Mouse (Mus musculus): ENCODE data around the gene Itsn1.

Gene Itsn1

DNA sequence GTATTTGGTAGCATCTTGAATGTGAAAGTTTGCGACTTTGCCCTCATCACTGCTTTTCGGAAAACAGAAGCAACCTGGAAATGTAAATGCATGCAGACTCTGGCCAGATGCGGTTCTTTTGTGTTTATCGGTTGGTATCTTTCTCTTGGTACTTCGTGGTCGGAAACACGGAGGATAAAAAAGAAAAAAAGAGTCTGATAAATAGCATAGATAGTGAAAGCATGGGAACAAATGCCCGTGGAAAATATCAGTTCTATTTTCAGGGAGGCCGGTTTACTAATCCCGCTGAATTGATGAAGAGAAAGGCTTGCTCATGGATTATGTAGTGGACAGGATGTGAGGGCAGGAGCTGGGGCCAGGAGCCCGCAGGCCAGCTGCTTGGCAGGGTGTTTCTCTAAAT, 1.4 kb downstream of the Itsn1 start:
- DNase-seq (ENCODE audit: low read depth): no peak

GRCm38 (mm10) chr16:91732816-91733215, 3.7 kb downstream of the Itsn1 start:
- DNase-seq (ENCODE audit: low read depth): no peak

- no peak for DNase-seq (ENCODE audit: low read depth)
Observed at GRCm38 (mm10) chr16:91734771-91735170, 5.7 kb downstream of the Itsn1 start.

DNA sequence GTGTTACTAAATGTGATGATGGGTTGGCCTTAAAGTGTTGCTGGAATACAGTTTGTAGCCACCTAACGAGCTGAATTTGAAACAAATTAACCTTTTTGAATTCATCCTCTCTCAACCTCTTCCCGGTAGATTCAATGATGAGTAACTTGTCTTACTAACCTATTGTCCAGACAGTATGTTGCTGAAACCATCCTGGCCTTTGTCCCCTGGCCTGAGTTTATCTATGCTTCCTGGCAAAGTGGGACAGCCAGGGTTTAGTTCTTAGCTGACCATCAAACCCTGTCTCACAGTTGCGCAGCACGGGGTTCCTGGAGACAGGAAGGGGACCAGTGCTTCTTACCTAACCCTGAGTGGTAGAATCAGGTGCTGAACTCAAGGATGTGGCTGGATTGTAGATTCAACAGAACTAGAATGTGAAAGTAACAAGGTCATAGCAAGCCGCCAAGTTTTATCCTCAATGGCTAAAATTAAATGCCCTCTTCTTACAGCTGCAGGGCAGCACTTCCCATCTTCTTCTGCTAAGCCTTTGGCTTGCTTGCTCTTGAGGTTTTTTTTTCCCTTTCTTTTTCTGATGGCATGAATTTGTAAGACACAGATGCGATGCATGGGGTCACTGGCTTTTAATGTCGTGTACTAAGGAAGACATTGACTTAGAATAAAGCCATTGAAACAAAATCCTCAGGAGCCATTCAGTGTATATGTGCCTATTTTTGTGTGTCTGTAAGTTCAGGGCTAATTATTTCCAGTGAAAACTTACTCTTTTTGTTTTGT, 7.2 kb downstream of the Itsn1 start:
- no peak for DNase-seq (ENCODE audit: low read depth)

DNA sequence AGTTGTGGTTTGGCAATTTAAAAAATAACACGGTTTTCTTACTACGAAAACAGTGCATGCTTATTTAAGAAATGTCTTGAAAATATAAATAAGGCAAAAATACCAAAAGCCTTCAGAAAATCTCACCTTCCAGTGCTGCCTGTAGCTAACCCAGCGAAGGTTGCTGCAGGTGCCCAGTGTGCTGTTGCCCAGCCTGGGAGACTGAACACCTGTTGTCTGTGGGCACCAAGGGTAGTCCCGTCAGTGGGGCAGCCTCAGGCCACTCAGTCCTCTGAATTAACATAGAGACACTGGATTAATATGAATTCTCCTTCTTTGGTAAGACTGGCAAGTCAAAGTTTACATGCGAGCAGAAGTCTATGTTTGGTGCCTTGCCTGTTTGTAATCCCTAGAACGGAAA, 9.4 kb downstream of the Itsn1 start:
- DNase-seq (ENCODE audit: low read depth): no peak

DNA sequence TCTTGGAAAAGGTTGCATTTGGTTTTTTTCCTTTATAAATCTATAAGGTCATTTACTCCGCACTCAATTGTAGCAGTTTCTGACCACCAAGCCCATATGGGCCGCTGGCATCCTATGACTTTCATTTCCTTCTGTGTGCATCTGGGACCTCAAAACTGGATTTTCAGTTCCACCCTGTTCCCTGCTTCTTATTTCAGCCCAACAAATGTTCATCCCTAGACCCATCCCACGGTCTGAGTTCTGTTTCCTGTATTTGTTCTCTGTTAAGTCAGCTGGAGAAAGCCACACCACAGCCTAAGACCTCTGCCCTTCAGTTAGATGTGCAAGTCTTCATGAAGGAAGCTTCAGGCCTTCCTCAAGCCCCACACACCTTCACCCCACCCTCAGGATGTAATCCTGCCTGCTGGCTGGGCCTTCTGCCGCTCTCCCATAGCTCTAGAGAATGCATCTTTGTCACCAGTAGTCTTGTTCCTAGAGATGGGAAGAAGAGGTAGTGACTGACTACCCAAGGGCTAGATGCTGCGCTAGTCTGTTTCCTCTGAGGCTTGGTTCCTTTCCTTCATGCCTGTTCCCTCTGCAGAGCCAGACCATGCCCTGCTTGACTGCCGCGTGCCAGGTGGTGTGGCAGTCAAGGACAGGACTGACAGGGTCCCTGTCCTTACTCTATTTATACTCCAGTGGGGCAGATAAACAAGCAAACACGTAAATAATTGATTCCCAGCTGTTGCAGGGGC, 11.3 kb downstream of the Itsn1 start:
- no peak for DNase-seq (ENCODE audit: low read depth)

DNA sequence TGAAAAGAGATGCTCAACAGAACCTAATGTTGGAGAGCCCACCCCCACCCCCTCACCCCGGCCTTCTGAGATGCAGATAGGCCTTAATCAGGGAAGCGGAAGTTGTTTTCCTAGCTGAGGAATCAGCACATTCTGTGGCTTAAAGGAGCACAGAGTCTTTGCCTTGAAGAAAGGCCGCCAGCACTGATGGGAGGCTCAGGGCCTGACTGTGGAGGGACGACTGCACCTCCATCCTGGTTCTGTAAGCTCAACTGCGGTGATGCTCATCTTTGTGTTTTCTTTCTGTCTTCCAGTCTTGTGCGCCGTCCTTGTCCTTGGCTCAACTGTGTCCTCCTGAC, 11.8 kb downstream of the Itsn1 start:
- DNase-seq (ENCODE audit: low read depth): no peak

DNA sequence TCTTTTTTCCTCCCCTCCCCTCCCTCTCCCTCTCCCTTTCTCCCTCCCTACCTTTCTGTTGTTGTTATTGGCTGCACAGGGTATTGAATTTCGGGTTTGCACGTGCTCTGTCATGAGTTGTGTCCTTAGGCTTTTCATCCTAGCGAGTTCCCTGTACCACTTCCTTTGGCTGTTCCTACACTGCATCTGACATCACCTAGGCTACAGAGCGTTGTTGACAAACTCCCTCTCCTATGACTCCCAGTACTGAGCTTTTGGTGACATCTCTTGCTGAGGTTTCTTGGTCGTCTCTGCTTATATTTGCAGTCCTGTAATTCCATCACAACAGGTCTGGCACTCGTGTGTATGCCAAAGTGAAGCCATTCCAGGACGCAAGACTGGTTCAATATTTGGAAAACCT, 14.0 kb downstream of the Itsn1 start:
- DNase-seq (ENCODE audit: low read depth): no peak

DNA sequence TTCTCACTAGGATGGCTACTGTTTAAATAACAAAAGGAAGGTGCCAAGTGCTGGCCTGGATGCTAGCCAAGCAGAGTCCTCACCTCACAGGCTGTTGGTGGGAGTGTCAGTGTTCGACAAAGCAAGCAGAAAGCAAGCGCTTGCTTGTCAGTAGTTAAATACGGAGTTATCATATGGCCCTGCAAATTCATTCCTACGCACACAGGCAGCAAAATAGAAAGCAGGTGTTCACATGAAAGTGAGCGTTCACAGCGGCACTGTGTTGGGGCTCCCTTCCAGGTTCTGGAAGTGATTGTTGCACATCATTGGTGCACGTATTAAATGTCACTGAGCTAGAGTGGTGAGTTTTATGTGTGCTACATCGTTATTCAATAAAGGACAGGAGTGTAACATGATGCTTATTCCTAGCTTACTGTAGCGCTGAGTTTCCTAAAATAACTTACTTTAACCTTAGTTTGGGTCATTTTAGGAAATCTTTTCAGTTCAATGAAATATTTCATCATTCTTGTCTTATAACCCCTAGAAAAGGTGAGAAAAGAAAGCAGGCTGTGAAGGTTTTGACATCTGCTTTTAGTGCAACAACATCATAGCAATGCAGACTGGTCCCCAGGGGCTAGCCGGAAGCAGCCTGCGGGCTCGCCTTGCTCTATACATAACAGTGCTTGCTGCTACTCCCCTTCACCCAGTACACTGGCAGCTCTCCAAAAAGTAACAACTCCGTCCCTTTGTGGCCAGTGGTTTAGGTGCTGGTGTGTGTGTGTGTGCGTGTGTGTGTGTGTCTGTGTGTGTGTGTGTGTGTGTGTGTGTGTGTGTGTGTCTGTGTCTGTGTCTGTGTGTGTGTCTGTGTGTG, 17.2 kb downstream of the Itsn1 start:
- DNase-seq (ENCODE audit: low read depth): peak; percentile 37

GRCm38 (mm10) chr16:91747567-91747966, 18.5 kb downstream of the Itsn1 start:
- no peak for DNase-seq (ENCODE audit: low read depth)

DNA sequence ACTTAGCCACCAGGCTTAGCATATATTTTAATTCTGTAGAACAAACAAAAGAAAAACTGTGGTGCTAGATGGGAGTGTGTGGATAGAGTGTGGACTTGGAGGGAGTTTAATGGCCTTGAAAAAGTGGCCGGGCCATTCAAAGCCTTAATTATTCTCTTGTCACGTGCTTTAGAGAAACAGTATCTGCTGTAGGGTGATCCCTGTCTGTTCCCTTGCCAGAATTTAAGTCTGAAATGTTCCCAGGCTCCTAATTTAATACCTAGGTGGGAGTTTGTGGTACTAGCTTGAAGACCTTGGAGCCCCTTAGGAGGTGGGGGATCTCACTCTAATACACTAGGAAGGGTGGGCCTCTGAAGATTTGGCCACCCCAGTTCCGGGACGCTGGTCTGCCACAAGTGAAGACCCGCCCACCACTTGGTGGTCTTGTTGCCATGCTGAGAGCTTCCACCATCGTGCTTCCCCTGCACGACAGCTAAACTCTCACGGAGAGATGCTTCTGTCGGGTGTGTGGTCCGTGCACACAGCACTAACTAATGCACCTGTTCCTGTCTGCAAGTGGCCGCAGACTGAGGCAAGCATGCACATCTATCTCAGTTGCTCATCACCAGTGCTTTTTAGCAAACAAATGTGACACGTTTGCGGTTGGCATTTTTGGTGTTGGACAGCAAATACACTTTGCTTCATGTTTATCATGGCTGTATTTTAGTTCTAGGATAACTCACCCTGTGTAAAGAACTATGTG, 22.7 kb downstream of the Itsn1 start:
- DNase-seq (ENCODE audit: low read depth): no peak

GRCm38 (mm10) chr16:91753611-91754010, 24.5 kb downstream of the Itsn1 start:
- DNase-seq (ENCODE audit: low read depth): no peak

GRCm38 (mm10) chr16:91754957-91755356, 25.9 kb downstream of the Itsn1 start:
- DNase-seq (ENCODE audit: low read depth): peak; percentile 55

DNA sequence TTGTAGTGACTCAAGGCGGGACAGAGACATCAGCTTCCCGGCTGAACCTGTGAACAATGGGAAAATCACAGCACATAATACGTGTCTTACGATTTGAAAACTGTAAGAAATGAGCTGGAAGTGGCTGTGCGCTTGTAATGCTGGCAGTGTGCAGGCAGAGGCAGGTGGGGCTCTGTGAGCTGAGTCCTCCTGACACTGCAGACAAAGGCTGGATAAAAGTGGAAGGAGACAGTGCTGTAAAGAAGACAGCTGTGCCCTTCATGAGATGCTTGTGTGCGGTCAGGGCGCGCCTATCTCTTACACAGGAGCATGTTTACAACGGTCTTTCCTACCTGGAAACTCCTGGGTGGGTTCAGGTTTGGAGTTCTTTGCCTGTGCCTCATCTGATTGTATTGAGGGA, 32.1 kb downstream of the Itsn1 start:
- no peak for DNase-seq (ENCODE audit: low read depth)

DNA sequence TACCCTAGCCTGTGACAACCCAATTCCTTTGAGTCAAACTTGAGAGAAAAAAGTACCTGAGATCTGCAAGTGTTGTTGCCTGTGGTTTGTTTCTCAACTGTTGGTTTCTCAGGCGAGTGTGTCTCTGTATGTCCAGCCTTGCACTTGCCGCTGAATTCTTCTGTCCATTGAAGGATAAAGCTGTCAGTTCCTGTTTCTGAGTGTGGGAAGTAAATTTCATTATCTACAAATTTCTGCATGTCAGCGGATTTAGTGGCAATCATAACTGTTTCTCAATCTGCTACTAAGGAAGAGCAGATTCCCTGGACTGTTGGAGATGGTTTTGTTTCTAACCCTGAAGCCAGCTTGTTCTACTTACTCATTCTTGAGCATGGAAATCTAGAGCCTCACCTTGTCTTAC, 32.7 kb downstream of the Itsn1 start:
- DNase-seq (ENCODE audit: low read depth): no peak

- DNase-seq (ENCODE audit: low read depth): no peak
Observed at GRCm38 (mm10) chr16:91762476-91762875, 33.4 kb downstream of the Itsn1 start.

GRCm38 (mm10) chr16:91763975-91764374, 34.9 kb downstream of the Itsn1 start:
- DNase-seq (ENCODE audit: low read depth): no peak

DNA sequence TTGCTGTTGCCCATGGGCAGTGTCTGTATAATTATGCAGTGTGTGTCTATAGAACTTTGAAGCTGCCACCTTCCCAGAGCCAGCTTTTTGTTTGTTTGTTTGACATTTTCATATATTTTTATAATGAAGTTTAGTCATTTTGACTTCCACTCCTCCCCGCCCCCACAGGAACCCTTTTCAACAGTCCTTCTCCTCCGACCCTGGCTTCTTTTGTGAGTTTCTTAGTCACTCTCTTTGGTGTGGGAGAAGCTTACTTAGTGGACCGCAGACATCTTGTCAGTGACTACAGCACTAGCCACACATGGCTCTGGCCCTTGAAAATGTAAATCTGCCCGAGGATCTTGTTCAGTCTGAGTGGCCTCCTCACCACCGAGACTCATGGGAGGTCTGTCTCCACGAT, 35.3 kb downstream of the Itsn1 start:
- DNase-seq (ENCODE audit: low read depth): no peak

DNA sequence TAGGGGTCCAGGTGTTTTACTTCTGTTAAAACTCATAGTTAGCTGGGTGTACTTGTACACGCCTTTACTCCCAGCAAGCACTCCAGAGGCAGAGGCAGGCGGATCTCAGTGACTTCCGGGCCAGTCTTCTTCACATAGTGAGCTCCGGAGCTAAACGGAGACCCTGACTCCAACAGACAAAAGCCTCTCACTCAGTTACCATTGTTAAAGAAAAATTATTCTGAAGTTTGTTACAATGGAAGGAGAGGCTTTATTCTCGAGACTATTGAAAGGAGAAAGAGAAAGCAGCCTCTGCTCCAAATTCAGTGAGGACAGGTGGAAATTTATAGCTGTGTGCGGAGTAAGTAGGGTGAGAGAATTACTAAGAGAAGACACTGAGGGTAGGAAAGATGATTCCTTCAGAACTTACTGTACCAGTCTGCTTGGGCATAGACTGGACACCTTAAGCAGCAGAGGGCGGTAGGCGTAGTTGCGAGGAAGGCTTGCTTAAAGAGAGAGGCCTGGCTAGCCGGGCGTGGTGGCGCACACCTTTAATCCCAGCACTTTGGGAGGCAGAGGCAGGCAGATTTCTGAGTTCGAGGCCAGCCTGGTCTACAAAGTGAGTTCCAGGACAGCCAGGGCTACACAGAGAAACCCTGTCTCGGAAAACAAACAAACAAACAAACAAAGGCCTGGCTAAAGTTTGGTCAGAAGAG, 36.2 kb downstream of the Itsn1 start:
- no peak for DNase-seq (ENCODE audit: low read depth)

GRCm38 (mm10) chr16:91765816-91766210, 36.7 kb downstream of the Itsn1 start:
- no peak for DNase-seq (ENCODE audit: low read depth)

DNA sequence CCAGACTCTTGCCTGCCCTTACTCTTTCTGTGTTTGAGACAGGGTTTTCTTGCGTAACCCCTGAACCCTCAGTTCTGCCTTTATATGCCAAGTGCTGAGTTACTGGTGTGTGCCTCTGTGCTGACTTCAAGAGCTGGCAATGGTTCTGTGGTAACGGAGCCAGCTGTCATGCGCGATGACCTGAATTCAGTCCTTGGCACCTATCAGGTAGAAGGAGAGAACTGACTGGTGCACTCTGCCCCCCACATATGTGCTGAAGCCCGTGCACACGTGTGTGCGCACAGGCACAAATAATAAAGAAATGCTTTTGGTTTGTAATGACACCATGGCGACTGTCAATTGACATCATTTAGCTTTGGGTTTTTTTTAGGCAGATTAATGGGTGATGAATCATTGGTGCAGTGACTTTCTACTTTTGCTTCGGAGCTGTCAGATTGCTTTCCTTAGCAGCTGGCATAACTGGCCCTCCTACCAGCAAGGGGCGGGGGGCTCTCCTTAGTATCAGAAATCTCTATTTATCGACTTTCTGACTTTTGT, 38.2 kb downstream of the Itsn1 start:
- DNase-seq (ENCODE audit: low read depth): no peak
